Mouse (Mus musculus) thymus, postnatal 25 days (tissue): ENCODE results near the gene Nup160.

Experiments
- DNase-seq: peaks from one replicate; pipeline ENCODE4 v3.0.0; 2022

Gene Nup160

DNA sequence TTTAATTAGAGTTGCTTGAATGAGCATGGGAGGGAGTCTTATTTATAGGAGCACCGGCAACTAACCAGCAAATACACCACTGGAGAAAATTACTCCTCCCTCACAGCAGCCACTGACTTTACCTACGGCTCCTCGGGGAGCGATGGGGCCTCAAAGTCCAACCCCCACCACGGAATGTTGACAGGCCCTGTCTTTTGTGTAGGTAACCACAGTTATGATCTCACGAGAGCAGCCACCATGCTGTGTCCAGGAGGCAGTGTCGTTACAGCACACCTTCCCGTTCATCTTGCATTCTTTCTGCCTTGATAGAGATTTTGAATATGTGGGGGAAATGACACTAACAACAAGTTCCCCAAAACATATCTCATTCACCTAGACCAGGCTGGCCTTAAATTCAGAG lies at the start of gene Nup160:
Nup160 (plus strand) TSS at position 209 of the 400 bp plus-strand sequence.
- DNase-seq = no peak

DNA sequence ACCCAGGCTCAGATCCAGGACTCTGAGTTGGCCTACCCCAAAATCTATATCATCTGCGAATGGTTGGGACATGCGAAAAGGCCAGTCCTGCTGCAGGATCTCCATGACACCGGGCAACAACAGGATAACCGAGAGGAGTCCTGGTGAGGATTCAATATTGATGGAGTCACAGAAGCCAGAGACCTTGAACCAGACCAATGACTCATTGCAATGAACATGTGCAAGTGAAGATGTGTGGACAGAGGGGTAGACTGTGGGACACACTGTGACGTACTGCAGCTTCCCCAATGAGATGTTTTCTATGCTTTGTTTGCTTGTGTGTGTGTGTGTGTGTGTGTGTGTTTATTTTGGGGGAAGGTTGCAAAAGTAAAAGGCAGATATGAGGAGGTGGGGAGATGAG lies 48.8 kb upstream of the Nup160 start:
- DNase-seq = no peak

DNA sequence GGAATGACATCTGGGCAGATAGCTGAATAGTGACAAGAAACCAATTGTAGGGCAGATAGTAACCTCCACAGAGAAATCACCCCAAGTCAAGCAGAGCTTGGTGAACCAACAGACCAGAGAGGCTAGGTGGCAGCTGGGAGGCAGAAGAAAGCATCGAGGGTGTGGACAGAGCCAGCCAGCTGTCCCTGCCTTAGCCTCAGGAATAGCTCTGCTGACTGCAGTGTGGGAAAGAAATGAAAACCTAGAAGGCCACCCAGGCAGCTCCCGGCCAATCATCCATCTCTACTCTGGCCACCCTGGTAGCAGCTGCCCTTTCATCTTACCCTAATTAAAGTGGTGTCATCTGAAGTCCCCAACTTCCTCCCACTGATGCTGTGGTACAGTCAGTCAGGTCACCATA lies 47.5 kb upstream of the Nup160 start:
- no peak for DNase-seq

DNA sequence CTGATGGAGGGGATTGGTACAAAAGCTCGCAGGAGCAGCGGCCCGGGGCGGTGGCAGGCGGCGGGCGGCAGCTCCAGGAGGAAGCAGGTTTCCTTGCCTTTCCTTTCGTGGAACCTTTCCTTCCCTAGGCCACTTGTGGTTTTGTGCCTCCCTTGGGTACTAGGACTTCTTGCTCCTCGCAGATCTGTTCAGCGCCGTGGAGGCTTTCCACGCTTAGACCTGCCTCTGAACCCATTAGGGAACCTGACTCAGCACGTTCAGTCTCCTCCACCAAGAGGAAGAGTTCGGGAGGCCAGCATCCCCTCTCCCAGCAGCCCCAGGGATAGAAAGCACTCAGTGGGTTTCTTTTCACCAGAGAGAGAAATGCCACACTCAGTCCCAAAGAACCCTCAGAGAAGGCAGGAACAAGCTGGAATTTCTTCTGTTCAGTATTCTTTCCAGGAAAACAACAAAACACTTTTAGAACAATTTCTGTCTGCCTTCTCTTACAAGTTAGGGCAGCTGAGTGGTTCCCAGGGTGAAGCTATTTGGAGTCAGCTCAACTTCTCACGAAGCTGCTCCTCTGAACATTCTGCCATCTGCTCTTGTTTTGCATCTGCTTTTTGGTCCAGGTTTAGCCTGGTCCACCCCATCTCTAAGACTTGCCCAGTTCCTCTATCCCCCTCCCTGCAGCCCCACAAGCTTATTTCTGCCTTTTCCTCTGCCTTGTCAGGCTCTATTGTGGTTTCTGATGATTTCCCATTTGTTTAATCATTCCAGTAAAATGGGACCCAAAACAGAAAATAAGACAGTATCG lies 44.9 kb upstream of the Nup160 start:
- DNase-seq = no peak

DNA sequence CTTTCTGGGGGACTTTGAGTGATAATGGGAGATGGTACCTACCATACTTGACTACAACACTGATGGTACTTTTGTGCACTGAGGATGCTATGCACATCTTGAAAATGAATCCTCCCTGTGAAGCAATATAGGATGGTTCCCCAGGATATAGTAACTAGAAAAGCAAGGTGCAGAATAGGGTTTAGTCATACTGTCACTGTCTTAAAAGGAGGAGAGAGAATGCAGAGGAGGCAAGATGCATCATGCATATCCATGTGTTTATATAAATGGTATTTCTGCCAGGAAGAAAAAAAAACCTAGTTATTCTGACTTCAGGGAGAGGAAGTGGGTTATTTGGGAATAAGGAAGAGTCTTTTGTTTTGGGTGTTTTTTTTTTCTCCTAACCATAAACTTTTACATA lies 42.3 kb upstream of the Nup160 start:
- no peak for DNase-seq

DNA sequence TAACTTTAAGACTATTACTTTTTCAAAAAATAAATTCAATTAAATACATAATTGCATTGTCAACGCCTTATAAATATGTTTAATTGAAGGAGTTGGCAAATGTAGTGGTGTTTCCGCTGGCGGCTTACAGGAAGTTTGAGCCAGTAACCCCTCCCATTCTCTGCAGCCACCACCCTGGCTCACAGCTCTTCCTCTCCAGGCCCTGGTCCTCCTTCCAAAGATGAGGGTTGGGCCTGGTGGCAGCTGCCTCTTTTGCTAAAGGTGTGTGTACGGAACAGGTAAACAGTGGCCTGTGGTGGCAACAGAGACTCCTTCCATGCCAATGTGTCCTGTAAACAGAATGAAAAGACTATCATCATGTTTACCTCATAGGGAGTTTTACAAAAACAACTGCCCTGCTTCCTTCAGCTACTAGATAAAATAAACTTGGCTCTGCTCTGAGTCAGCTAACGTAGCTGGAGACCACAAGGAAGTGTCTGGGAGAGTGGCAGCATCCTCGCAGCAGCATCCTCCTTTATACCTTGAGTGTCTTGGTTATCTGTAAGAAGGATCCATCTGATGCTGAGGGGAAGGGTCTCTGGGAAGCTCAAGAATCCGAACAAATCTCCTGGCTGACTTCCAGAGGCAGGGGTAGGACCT lies 41.8 kb upstream of the Nup160 start:
- peak; percentile 32 for DNase-seq

DNA sequence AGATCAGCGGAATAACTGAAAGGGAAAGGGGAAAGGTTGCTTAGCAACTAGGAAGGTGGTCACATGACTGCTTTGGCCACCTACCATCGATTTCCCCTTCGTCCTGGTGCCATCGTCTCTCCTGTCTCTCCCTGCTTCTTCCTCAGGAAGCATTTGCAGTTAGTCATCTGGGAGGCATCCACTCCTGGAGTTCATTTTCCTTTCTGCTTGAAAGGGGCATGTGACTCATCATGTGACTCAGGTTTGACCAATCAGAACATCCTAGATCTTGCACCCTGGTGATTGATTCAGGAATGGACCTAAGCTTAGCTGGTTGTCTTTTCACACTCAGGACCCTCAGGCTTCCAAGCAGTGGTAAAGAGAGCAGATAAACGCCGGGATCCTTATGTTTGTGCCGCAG lies 40.2 kb upstream of the Nup160 start:
- DNase-seq = no peak

DNA sequence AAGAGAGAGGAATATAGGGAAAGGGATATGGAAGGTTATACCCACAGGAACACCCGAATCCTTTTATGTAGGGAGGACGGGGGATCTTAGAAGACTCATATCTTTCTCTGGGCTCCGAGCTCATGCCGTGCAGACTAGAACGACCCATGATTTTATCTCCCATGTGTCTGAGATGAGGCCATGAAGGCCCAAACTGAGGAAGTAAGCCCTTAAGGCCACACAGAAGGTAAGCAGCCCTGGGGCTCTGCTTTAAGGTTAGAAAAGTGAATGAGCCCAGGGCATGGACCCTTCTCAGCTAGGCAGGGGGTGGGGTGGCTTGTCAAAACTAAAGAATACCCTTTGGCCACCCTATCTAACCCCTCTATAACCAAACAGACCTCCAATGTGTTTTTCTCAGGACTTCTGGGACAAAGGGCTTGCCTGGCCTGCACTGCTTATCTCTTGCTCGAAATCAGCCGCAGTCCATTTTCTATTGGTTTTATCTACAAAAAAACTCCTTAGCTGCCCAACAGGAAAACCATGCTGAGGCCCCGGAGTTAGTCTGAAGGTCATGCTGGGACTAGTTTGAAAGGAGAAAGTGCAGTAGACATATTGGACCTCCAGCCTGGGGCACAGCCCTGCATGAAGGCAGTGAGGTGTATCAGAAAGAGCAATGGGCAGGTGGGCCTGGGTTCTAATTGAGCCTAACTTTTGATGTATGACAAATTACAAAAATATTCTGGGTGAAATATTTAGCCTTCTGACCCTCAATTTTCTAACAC lies 37.8 kb upstream of the Nup160 start:
- no peak for DNase-seq

DNA sequence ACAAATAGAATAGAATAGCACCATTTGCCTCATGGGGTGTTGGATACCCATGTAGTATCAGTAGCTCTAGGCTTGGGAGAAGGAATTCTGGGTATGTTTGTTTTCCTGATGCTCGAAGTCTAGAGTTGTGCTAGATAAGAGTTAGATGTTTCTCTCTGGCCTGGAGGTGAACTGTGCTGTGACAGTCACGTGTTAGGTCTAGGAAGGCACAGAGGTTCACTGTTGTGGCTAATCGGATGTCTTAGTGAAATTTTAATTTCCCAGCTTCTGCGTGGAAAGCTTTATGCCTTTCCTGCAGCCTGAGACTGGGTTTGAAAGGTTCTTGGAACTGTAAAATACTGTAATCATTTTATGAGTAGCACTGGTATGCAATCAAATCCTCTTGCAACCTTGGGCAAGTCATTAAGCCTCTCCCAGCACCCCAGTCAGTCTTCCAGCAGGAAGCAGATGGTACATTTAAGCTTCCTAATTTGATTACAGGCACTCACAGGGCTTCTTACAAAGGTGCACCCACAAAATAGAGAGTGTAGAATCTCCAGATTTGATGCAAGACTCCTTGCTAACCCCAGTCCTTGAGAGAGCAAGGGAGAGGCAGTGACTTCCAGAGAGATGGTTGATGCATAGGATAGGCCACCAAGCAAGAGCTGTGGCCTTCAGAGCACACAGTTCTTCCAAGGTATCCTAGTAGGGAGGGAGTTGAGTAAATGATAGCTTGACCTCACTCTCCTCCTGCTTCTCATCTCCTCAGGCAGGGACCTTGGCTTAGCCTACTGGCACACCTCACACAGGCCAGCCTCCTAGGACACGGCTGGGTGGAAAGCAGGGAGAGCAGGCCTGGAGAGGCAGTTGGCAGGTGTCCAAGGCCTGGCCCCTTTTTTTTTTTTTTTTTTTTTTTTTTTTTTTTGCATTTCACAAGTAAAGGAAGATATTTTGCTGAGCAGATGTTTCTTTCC lies 37.0 kb upstream of the Nup160 start:
- no peak for DNase-seq

DNA sequence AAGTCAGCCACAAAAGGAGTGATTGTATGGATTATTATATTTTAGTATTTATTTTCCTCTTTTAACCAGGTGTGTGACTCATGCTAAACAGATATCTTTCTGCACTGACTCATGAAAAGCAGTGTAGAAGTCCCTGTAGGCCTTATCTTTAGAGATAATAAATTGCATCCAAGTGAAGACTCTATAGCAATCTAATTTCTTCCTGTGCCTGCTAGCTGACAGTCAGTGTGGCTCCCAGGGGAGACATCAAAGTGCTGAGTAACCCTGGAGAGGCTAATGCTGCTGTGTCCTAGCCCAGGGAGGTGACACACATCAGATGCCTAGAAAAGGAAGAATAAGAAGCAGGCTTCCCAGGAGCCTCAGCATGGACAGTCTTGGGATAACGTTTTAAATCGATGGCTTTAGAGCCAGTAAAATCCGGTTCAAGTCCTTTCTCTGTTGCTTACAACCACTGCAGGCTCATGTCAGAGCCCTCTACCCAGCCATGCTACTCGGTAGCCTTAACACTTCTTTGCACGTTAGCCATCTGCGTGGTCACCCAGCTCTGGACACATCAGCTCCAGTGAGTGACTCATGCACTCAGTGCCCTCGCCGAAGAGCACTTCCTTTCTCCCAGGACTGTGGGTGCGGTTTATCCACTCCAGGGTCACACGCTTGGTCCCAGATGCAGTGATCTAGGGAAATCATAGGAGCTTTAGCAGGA lies 35.9 kb upstream of the Nup160 start:
- no peak for DNase-seq

DNA sequence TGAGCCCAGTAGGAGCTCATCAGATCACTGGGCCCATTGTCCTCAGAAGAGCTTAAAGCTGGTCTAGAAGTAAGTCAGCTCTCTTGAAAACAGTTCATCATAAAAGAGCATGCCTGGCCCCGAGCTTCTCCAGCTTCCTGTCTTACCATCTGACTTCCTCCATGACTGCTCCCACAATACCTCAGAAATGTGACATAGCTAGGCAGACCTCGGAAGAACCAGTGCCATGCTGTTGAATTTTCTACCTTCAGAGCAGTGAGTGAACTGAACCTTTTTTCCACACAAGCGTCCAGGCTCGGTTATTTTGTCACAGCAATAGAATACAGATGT lies 35.3 kb upstream of the Nup160 start:
- DNase-seq = no peak

DNA sequence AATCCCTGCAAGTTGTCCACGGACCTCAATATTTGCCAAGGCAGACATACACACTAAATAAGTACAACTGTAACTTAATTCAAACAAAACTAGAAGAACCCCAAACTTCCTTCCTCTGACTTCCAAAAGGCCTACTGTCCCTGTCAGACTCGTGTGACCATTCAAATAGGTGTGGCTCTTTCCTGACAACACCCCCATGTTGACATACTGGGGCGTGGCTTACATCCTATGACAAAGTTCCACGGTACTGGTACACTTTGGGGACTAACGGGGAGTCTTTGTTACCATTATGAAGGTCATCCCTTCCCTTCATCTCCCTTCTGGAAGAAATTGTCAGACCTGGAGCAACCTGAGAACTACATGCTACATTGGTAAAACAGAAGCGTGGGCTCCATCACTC lies 29.9 kb upstream of the Nup160 start:
- no peak for DNase-seq

DNA sequence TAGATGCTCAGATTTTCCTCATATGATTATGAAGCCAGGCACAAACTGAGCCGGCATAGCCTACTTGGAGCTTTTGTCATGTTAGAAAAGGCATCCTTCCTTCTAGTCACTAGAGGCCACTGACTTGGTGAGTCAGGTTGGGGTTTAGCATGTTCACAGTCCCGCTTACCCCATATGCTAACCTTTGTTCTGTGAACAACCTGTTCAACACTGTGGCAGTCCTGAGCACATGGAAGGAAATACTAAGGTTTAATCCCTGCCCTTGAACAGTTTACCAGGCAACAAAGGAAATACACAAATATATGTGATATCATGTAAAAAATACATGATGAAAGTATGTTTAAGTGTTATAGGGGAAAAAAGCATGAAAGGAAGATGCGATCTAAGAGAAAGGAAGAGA lies 27.6 kb upstream of the Nup160 start:
- no peak for DNase-seq

DNA sequence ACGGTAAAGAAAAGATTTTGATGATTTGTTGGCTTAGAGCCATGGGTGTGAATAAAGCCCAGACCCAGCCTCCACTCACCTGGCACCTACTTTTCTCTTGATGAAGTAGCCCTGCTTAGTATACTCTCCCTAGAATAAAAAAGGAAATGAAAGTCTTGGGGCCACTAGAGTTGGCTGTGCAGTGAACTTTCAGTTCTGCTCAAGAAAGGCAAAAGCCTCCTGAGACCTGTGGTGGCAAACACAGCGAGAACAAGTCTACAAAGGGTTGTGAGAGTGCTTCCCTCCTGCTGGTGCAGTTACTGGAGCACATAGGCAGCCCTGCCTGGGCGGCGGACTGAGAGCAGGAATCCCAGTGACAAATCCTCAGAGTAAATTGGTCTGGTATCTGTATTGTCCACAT lies 27.1 kb upstream of the Nup160 start:
- DNase-seq = no peak

DNA sequence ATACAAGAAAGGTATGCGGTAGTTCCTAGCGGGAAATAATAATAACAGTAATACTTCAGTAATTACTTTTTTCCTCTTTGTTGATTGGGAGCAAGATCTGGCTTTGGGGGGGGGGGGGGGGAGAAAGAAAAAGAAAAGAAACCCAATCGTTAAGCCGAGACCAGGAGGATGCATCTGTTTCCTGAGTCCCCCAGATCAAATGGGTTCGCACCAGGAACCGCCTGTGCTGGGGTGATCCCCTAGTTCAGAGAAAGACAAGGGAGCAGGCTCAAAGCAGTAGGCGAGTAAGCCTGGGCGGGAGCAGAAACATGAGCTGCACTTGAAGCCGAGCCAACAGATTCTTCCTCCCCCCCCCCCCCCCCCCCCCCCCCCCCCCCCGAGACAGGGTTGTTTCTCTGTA lies 24.9 kb upstream of the Nup160 start:
- DNase-seq = peak; percentile 37

DNA sequence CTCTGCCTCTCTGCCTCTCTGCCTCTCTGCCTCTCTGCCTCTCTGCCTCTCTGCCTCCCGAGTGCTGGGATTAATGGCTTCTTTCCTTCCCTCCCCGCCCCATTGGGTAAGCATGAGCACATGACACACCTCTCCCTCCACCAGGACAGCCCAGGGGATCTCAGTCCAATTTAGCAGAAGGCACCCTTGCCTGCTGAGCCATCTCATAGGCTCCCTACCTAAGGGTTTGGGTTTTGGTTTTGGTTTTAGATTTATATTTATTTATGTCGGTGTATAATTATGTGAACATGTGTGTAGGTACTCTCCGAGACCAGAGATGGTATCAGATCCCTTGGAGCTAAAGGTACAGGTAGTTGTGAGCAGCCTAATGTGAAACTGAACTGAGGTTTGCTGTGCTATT lies 24.0 kb upstream of the Nup160 start:
- DNase-seq = no peak

DNA sequence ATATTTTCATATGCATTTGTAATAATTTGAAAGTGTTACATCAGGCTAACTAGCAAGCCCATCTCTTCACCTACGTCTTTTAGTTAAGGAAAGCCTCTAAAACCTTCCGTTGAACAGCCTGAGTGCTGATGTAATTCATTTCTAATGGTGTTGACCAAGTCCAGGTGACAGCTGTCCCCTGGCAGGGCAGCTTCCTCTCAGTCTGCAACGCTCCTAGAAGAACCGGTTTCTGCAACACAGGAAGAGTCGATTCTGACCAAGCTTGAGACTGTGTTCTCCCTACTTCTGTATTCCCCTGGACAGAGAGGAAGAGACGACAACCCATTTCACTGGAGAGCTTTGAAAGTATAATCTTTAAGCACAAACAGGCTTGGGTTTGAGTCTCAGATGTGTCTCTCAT lies 21.6 kb upstream of the Nup160 start:
- DNase-seq = no peak

DNA sequence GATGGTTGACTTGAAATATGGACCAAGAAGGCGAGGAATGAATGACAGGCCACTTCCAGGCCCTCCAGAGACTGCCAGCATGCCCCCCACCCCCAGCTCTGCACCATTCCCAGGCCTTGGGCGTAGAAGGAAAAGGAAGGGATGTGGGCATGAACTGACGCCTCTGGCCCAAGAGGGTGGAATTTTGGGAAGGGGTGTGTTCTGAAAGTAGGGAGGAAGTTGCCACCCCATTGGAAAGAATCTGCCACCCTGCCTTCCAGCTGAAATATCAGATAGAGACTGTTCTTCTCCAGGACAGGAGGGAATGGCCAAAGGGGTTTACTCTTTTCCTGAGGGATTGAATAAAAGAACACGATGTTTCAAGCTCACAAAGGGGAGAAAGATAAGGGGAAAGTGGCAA lies 18.4 kb upstream of the Nup160 start:
- DNase-seq = no peak

DNA sequence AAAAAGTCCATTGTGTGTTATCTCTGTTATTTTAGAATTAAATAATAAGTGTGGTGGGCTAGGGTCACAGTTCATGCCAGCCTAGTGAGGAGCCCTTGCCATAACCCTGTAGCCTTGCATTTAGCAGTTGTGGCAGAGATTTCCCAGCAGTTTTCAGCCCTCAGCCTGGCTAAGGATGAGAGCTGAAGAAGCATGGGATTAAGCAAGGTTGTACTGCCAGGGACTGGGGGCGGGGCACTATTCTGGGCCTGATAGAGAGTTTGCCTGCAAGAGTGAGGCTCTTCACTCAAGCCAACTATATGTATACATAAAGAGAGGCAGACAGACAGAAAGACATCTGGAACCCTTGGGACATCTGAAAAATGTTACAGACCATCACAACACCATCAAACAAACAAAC lies 18.0 kb upstream of the Nup160 start:
- no peak for DNase-seq

DNA sequence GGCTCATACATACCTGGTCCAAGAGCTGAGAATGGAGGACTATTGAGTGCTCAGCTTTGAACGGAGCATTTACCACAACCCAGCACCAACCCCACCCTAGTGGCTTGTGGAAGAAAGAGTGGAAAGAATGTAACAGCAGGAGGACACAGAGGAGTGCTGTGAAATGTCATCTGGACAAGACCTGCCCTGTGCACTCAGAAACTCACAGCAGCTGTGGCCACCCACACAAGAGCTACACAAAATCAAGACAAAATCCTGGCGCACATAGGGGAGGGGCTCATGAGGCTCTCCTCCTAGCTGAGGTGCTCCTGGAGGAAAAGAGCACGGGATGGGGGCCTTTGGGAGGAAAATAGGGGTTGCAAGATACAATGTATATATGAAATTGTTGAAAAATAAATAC lies 17.4 kb upstream of the Nup160 start:
- DNase-seq = no peak

DNA sequence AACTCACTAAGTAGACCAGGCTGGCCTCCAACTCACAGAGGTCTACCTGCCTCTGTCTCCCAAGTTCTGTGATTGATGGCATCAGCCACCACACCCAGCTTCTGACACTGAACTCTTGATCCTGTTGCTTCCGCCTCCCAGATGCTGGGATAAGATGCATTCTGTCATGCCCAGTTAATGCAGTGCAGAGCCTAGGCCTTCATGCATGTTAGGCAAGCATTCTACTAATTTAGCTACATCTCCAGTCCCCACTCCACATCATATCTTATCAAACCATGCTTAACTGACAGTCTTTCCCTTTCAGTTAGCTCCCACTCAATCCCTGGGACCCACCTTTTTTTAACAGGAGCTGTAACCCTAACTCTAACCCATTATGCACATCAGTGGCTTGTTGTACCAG lies 16.1 kb upstream of the Nup160 start:
- no peak for DNase-seq

DNA sequence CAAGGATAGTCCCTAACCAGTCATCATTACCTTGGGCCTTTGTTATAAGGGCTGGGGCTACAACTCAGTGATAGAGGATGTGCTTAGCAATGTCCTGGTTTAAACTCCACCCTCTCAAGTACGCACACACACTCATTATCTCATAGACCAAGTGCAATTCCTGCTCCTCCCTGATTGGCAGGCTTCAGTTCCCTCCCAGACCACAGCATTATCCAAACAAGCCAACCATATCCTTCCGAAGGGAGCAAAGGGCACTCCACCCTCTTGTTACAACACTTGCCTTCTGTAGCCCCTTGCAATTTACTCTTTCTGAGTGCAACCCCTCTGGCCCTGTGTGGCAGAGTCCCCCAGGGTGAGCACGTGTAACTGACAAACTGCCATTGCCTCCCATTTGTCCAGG lies 15.6 kb upstream of the Nup160 start:
- no peak for DNase-seq
